Mouse (Mus musculus) neural tube, embryonic 15.5 days (tissue): Measurements from ENCODE around the gene Phf11a. TPM values are rescaled to one million over a fixed set of nuclear protein-coding genes. Genes with fewer than 3 reads are reported as not detected.

ENCODE experiments used
- ATAC-seq: fragments of 200-750 bp; cut with Nextera tagmentation; 2 replicates; pipeline ENCODE4 v1.8.0; 2017; ENCODE audit warnings: mild to moderate bottlenecking, moderate TSS enrichment, moderate library complexity; ENCODE audit not compliant: low FRiP score
- H3K27ac ChIP-seq: fragments of 300-500 bp; sonication (generic); replicated peaks from 2 replicates; pipeline ENCODE4 v1.5.1; 2015; ENCODE audit warnings: mild to moderate bottlenecking, inconsistent platforms
- H3K27me3 ChIP-seq: fragments of 300-500 bp; sonication (generic); replicated peaks from 2 replicates; pipeline ENCODE4 v1.6.1; 2015; ENCODE audit warnings: inconsistent platforms
- H3K36me3 ChIP-seq: fragments of 300-500 bp; sonication (generic); 2 replicates; pipeline ENCODE4 v1.6.1; 2015; ENCODE audit warnings: inconsistent platforms
- H3K4me1 ChIP-seq: fragments of 300-500 bp; sonication (generic); 2 replicates; pipeline ENCODE4 v1.6.1; 2015; ENCODE audit warnings: inconsistent platforms
- H3K4me2 ChIP-seq: fragments of 300-500 bp; sonication (generic); 2 replicates; pipeline ENCODE4 v1.6.1; 2015; ENCODE audit warnings: inconsistent platforms, mild to moderate bottlenecking, moderate library complexity
- H3K4me3 ChIP-seq: fragments of 300-500 bp; sonication (generic); replicated peaks from 2 replicates; pipeline ENCODE4 v1.5.1; 2015; ENCODE audit warnings: mild to moderate bottlenecking, inconsistent platforms
- H3K9ac ChIP-seq: fragments of 300-500 bp; sonication (generic); replicated peaks from 2 replicates; pipeline ENCODE4 v1.6.1; 2015; ENCODE audit warnings: mild to moderate bottlenecking, inconsistent platforms
- H3K9me3 ChIP-seq: fragments of 300-500 bp; sonication (generic); replicated peaks from 2 replicates; pipeline ENCODE4 v1.6.1; 2016; ENCODE audit warnings: inconsistent platforms
- WGBS: fragments of 180-500 bp; shearing (Covaris S2); methylation state at CpG from one replicate; pipeline ENCODE4 v1.1.7; 2015; ENCODE audit warnings: mixed read lengths; 5-methylcytosine and 5-hydroxymethylcytosine counted together
- polyA plus RNA-seq: library from polyadenylated mRNA; unstranded; fragments of >200 nt; fragmentation: Nextera tagmentation; extraction: Ambion mirVana; gene quantifications from 2 replicates; pipeline ENCODE4 v1.2.1, GENCODE M21; 2015

Phf11a gene
- polyA plus RNA-seq, 1 experiment from 2014 or later, result not detected

DNA sequence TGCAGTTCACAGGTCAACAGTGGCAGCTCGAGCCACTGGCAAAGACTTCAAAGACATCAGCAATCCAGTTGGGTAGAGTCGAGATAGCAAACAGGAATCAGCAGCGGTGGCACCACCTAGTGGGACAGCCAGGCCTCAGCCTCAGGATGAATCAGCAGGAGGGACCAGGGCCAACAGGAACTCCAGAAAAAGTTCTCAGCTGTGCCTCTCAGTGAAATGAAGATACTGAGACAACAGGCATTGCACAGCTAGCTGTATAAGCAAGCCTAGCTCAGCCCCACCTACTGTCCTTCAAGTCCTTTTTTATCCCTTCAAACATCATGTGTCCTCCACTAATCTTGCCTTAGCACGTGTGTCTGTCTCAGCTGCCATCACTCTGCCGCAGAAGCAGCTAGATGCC, 65.3 kb downstream of the Phf11a start:
- Histone ChIP-seq H3K9me3 (no peaks in the 10 kb centered on the region), H3K9ac (no peak overlapping the region), H3K4me3 (no peak overlapping the region), H3K4me1 (no peaks in the 10 kb centered on the region), H3K4me2 (no peak overlapping the region), H3K27me3 (no peaks in the 10 kb centered on the region), H3K36me3 (peaks cover 90% of the 10 kb centered on the region), H3K27ac (no peak overlapping the region)
- 82% methylated on average over 5 of the region's 5 CpGs for WGBS
- no peak for ATAC-seq

DNA sequence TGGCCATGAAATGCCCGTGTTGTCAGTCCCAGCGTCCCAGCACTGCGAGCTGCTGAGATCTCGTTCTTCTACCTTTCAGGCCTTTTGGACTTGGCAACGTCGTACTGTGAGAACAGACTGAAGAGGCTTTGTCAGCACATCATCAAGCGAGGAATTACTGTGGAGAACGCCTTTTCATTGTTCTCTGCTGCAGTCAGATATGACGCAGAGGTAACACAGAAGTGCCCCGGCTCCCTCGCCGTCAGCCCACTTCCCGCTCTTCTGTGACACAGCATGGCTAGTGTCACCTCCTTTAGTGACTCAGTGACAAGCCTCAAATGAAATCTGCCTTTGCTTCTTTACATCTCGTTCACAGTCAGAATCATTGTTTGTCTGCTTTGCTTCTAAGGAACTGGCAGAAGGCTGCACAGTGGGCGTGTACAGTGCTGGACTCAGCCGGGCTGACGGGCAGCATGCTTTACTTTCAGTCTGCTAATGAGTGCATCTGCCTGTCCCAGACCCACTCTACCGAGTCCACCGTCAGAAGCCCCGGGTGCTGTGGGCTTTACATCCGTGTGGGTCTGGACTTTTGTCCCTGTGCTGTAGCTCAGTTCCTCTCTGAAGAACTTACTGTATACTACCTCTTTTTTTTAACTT, 66.9 kb downstream of the Phf11a start:
- H3K36me3 ChIP-seq, result peaks cover 89% of the 10 kb centered on the region
- 89% methylated on average over 21 of the region's 21 CpGs for WGBS
- H3K4me3 ChIP-seq, result no peak overlapping the region
- H3K9me3 ChIP-seq, result no peaks in the 10 kb centered on the region
- H3K4me2 ChIP-seq, result no peak overlapping the region
- no peak for ATAC-seq
- H3K27ac ChIP-seq, result no peak overlapping the region
- H3K9ac ChIP-seq, result no peak overlapping the region
- no peaks in the 10 kb centered on the region for H3K27me3 ChIP-seq
- H3K4me1 ChIP-seq, result no peaks in the 10 kb centered on the region

DNA sequence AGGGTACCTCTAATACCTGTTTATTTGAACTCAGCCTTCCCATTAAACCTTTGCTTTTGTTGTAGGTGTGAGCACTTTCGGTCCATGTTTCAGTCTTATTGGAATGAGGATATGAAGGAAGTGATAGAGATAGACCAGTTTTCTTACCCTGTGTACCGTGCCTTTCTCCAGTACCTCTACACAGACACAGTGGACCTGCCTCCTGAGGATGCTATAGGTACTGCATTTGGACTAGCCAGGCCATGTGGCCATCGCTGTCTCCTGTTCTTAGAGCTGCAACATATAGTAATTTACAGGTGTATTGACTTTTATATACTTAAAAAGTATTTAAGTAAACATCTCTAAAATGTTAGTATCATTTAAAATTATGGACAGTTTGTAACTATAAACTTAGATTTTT, 67.5 kb downstream of the Phf11a start:
- no peak overlapping the region for H3K27ac ChIP-seq
- H3K36me3 ChIP-seq, result peaks cover 88% of the 10 kb centered on the region
- no peak overlapping the region for H3K4me2 ChIP-seq
- ATAC-seq, result no peak
- H3K9me3 ChIP-seq, result no peaks in the 10 kb centered on the region
- no peaks in the 10 kb centered on the region for H3K4me1 ChIP-seq
- 96% methylated on average over 3 of the region's 3 CpGs for WGBS
- no peak overlapping the region for H3K9ac ChIP-seq
- no peaks in the 10 kb centered on the region for H3K27me3 ChIP-seq
- no peak overlapping the region for H3K4me3 ChIP-seq

Other genes with a start within 250 kb of the Phf11a start
- not detected in 2 replicates for gene 1700129C05Rik, start 154.6 kb downstream of the Phf11a start, polyA plus RNA-seq
- gene Gm5142, start 118.8 kb downstream of the Phf11a start, polyA plus RNA-seq, result not detected in 2 replicates
- gene Rcbtb1, start 96.3 kb downstream of the Phf11a start, polyA plus RNA-seq, result 40.5 and 43.2 TPM in 2 replicates
- gene Gm6904, start 37.3 kb downstream of the Phf11a start, polyA plus RNA-seq, result not detected in 2 replicates
- gene Phf11b, start 43.8 kb upstream of the Phf11a start, polyA plus RNA-seq, result 0.42 and 1.4 TPM in 2 replicates
- 0.50 and 1.3 TPM in 2 replicates for gene Phf11d, start 67.9 kb upstream of the Phf11a start, polyA plus RNA-seq
- gene Phf11c, start 97.9 kb upstream of the Phf11a start, polyA plus RNA-seq, result 0.23 and 0.57 TPM in 2 replicates
- gene Setdb2, start 143.4 kb upstream of the Phf11a start, polyA plus RNA-seq, result 3.9 and 7.1 TPM in 2 replicates
- gene Cab39l, start 143.4 kb upstream of the Phf11a start, polyA plus RNA-seq, result 19.8 and 25.1 TPM in 2 replicates